Mouse (Mus musculus) retina, postnatal 7 days (tissue): Measurements from ENCODE around the gene Asb2.

Experiments used
- DNase-seq: peaks from one replicate; pipeline ENCODE4 v3.0.0-alpha.2; 2012; ENCODE audit warnings: low read depth, low spot score

Asb2 gene

GRCm38 (mm10) chr12:103360812-103361211 is 5.0 kb upstream of the Asb2 start:
- DNase-seq, result no peak

GRCm38 (mm10) chr12:103358951-103359801 is 3.4 kb upstream of the Asb2 start:
- DNase-seq, result no peak

- no peak for DNase-seq
Observed at GRCm38 (mm10) chr12:103358216-103358615, 2.4 kb upstream of the Asb2 start.

GRCm38 (mm10) chr12:103356415-103356748 is 581 bp upstream of the Asb2 start:
- no peak for DNase-seq

GRCm38 (mm10) chr12:103353538-103353937 is 2.3 kb downstream of the Asb2 start:
- DNase-seq, result peak; percentile 81

GRCm38 (mm10) chr12:103352735-103353134 is 3.1 kb downstream of the Asb2 start:
- DNase-seq, result no peak

GRCm38 (mm10) chr12:103348506-103348905 is 7.3 kb downstream of the Asb2 start:
- peak; percentile 81 for DNase-seq

GRCm38 (mm10) chr12:103347406-103347805 is 8.4 kb downstream of the Asb2 start:
- DNase-seq, result no peak

- DNase-seq, result no peak
Observed at GRCm38 (mm10) chr12:103346945-103347344, 8.9 kb downstream of the Asb2 start.

GRCm38 (mm10) chr12:103344934-103345333 is 10.9 kb downstream of the Asb2 start:
- no peak for DNase-seq

GRCm38 (mm10) chr12:103343456-103343855 is 12.3 kb downstream of the Asb2 start:
- no peak for DNase-seq

GRCm38 (mm10) chr12:103341212-103341611 is 14.6 kb downstream of the Asb2 start:
- DNase-seq, result no peak

- DNase-seq, result no peak
Observed at GRCm38 (mm10) chr12:103338162-103338798, 17.5 kb downstream of the Asb2 start.

- no peak for DNase-seq
Observed at GRCm38 (mm10) chr12:103336766-103337165, 19.0 kb downstream of the Asb2 start.

GRCm38 (mm10) chr12:103333426-103333825 is 22.4 kb downstream of the Asb2 start:
- no peak for DNase-seq

- DNase-seq, result no peak
Observed at GRCm38 (mm10) chr12:103332879-103333278, 22.9 kb downstream of the Asb2 start.

- no peak for DNase-seq
Observed at GRCm38 (mm10) chr12:103331491-103331890, 24.3 kb downstream of the Asb2 start.

- no peak for DNase-seq
Observed at GRCm38 (mm10) chr12:103328448-103329191, 27.2 kb downstream of the Asb2 start.

GRCm38 (mm10) chr12:103327107-103327506 is 28.7 kb downstream of the Asb2 start:
- DNase-seq, result no peak

- no peak for DNase-seq
Observed at GRCm38 (mm10) chr12:103326569-103326968, 29.2 kb downstream of the Asb2 start.

- DNase-seq, result peak; percentile 93
Observed at GRCm38 (mm10) chr12:103325156-103325857, 30.5 kb downstream of the Asb2 start.

GRCm38 (mm10) chr12:103322801-103323200 is 33.0 kb downstream of the Asb2 start:
- no peak for DNase-seq
